Mouse (Mus musculus): Measurements from ENCODE around the gene Tbc1d22a. TPM values are rescaled to one million over a fixed set of nuclear protein-coding genes. Genes with fewer than 3 reads are reported as not detected.

The Tbc1d22a gene
- polyA plus RNA-seq, 1 experiment from 2014 or later: 12.5 TPM

- no peak overlapping the region for H3K4me2 ChIP-seq (ENCODE audit: low read depth, low read length)
- H3K9me3 ChIP-seq (ENCODE audit: control insufficient read depth, low read length): no peaks in the 10 kb centered on the region
- H3K4me1 ChIP-seq (ENCODE audit: control insufficient read depth, insufficient read depth, low read length): peaks cover 4% of the 10 kb centered on the region; the same call in 1 of the 2 replicates
- H3K4me3 ChIP-seq (ENCODE audit: low read length): no peak overlapping the region
- peak; percentile 70 for ATAC-seq
- H3K27ac ChIP-seq (ENCODE audit: low read length): no peak overlapping the region
- no peak overlapping the region for H3K9ac ChIP-seq (ENCODE audit: low read depth, low read length)
- 78% methylated on average over 15 of the region's 15 CpGs for WGBS
- no peaks in the 10 kb centered on the region for H3K27me3 ChIP-seq (replicated peaks; ENCODE audit: control insufficient read depth, insufficient read depth, low read length)
- H3K36me3 ChIP-seq (ENCODE audit: control insufficient read depth, insufficient read depth, low read length): no peaks in the 10 kb centered on the region
Measured at GRCm38 (mm10) chr15:86439015-86439796, 224.9 kb downstream of the Tbc1d22a start.

DNA sequence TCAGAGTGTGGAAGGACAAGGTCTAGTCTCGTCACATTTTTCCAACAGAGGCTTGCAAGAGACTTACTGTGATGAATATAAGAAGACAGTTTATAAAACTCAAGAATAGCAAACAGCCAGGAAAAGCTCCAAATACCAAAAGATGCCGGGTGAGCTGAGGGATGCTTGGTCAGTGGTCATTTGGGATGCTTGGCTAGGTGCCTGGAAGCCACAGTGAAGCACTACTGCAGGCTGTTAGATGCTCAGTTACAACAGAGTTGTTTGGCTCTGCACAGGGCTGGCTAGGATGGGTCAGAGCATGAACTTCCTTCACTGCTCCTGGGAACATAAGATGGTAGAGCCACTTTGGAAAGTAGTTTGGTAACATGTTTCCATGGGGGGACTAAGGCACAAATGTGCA lies 230.0 kb downstream of the Tbc1d22a start:
- Histone ChIP-seq H3K4me1 (ENCODE audit: control insufficient read depth, insufficient read depth, low read length) (peaks cover 1% of the 10 kb centered on the region; the same call in 1 of the 2 replicates), H3K36me3 (ENCODE audit: control insufficient read depth, insufficient read depth, low read length) (no peaks in the 10 kb centered on the region), H3K9me3 (ENCODE audit: control insufficient read depth, low read length) (no peaks in the 10 kb centered on the region), H3K27ac (ENCODE audit: low read length) (no peak overlapping the region), H3K9ac (ENCODE audit: low read depth, low read length) (no peak overlapping the region), H3K4me3 (ENCODE audit: low read length) (no peak overlapping the region), H3K4me2 (ENCODE audit: low read depth, low read length) (no peak overlapping the region), H3K27me3 (replicated peaks; ENCODE audit: control insufficient read depth, insufficient read depth, low read length) (no peaks in the 10 kb centered on the region)
- 81% methylated on average over 2 of the region's 2 CpGs for WGBS
- ATAC-seq: no peak

GRCm38 (mm10) chr15:86446064-86446463 lies 231.8 kb downstream of the Tbc1d22a start:
- Histone ChIP-seq H3K27me3 (replicated peaks; ENCODE audit: control insufficient read depth, insufficient read depth, low read length) (no peaks in the 10 kb centered on the region), H3K9ac (ENCODE audit: low read depth, low read length) (no peak overlapping the region), H3K36me3 (ENCODE audit: control insufficient read depth, insufficient read depth, low read length) (no peaks in the 10 kb centered on the region), H3K4me2 (ENCODE audit: low read depth, low read length) (no peak overlapping the region), H3K9me3 (ENCODE audit: control insufficient read depth, low read length) (no peaks in the 10 kb centered on the region), H3K27ac (ENCODE audit: low read length) (no peak overlapping the region), H3K4me3 (ENCODE audit: low read length) (no peak overlapping the region), H3K4me1 (ENCODE audit: control insufficient read depth, insufficient read depth, low read length) (no peaks in the 10 kb centered on the region)
- no peak for ATAC-seq

DNA sequence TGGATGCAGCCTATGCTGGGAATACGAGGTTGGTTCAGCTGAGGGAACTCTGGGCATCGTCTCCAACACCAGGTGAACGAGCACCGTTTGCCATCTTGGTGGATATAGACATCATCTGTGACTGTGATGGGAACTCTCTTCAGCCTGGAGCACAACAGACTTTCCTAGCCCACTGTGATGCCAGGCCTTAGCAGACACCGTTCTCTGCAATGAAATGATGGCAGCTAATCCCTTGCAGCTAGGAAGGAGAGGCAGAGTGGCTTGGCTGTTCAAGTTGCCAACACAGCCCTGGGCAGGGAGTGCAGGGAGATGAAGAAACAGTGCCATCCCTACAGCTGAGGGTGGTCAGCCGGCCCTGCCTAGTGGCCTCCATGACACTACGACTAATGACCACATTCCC lies 233.0 kb downstream of the Tbc1d22a start:
- H3K4me1 ChIP-seq (ENCODE audit: control insufficient read depth, insufficient read depth, low read length): no peaks in the 10 kb centered on the region
- no peak overlapping the region for H3K4me2 ChIP-seq (ENCODE audit: low read depth, low read length)
- H3K9ac ChIP-seq (ENCODE audit: low read depth, low read length): no peak overlapping the region
- H3K27me3 ChIP-seq (replicated peaks; ENCODE audit: control insufficient read depth, insufficient read depth, low read length): no peaks in the 10 kb centered on the region
- H3K9me3 ChIP-seq (ENCODE audit: control insufficient read depth, low read length): no peaks in the 10 kb centered on the region
- 90% methylated on average over 7 of the region's 7 CpGs for WGBS
- H3K36me3 ChIP-seq (ENCODE audit: control insufficient read depth, insufficient read depth, low read length): no peaks in the 10 kb centered on the region
- H3K4me3 ChIP-seq (ENCODE audit: low read length): no peak overlapping the region
- H3K27ac ChIP-seq (ENCODE audit: low read length): no peak overlapping the region
- ATAC-seq: no peak

DNA sequence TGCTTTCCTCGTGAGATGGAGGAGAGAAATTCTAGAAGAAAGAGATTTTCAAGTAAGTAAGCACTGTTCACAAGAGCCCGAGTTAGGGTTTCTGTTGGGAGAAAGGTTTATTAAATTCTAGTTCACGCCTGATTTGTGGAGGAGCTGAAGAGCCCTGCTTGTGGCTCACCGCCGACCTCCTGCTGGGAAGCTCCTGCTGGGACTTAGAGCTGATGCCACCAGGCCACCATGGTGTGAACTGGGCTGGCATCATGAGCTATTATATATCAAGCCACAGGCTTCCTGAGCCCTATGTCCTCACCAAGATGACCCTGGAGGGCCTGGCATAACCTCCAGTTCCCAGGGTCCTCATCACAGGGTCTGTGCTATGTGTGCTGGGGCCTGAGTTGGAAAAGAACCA lies 235.0 kb downstream of the Tbc1d22a start:
- Histone ChIP-seq H3K4me3 (ENCODE audit: low read length) (no peak overlapping the region), H3K27ac (ENCODE audit: low read length) (no peak overlapping the region), H3K9me3 (ENCODE audit: control insufficient read depth, low read length) (no peaks in the 10 kb centered on the region), H3K4me2 (ENCODE audit: low read depth, low read length) (no peak overlapping the region), H3K27me3 (replicated peaks; ENCODE audit: control insufficient read depth, insufficient read depth, low read length) (no peaks in the 10 kb centered on the region), H3K9ac (ENCODE audit: low read depth, low read length) (no peak overlapping the region), H3K4me1 (ENCODE audit: control insufficient read depth, insufficient read depth, low read length) (no peaks in the 10 kb centered on the region), H3K36me3 (ENCODE audit: control insufficient read depth, insufficient read depth, low read length) (no peaks in the 10 kb centered on the region)
- 88% methylated on average over 5 of the region's 5 CpGs for WGBS
- no peak for ATAC-seq

DNA sequence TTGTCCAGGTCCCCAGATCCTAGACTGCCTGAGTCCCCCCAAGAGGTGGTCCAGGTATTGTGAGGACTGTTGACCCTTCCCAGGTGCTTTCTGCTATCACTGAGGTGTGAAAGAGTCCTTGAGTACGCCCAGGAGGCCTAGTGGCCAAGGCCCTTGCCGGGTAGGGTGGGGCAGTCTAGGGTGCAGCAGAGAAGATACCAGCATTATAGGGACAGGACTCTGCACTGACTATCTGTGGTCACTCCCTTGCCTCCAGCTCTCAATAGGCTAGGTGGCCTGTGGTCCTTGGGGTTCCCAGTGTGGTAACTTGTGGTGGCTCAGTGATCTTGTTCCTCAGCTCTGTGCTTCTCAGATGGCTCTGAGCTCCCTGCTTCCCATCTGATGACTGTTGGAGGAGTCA lies 235.5 kb downstream of the Tbc1d22a start:
- Histone ChIP-seq H3K4me1 (ENCODE audit: control insufficient read depth, insufficient read depth, low read length) (no peaks in the 10 kb centered on the region), H3K4me2 (ENCODE audit: low read depth, low read length) (no peak overlapping the region), H3K27ac (ENCODE audit: low read length) (no peak overlapping the region), H3K9ac (ENCODE audit: low read depth, low read length) (no peak overlapping the region), H3K4me3 (ENCODE audit: low read length) (no peak overlapping the region), H3K27me3 (replicated peaks; ENCODE audit: control insufficient read depth, insufficient read depth, low read length) (no peaks in the 10 kb centered on the region), H3K36me3 (ENCODE audit: control insufficient read depth, insufficient read depth, low read length) (no peaks in the 10 kb centered on the region), H3K9me3 (ENCODE audit: control insufficient read depth, low read length) (no peaks in the 10 kb centered on the region)
- no peak; the same call in 1 of the 2 replicates for ATAC-seq
- 83% methylated on average over 2 of the region's 2 CpGs for WGBS

- 82% methylated on average over 3 of the region's 3 CpGs for WGBS
- no peak overlapping the region for H3K4me2 ChIP-seq (ENCODE audit: low read depth, low read length)
- no peak overlapping the region for H3K27ac ChIP-seq (ENCODE audit: low read length)
- no peak overlapping the region for H3K9ac ChIP-seq (ENCODE audit: low read depth, low read length)
- no peaks in the 10 kb centered on the region for H3K27me3 ChIP-seq (replicated peaks; ENCODE audit: control insufficient read depth, insufficient read depth, low read length)
- no peaks in the 10 kb centered on the region for H3K4me1 ChIP-seq (ENCODE audit: control insufficient read depth, insufficient read depth, low read length)
- H3K36me3 ChIP-seq (ENCODE audit: control insufficient read depth, insufficient read depth, low read length): no peaks in the 10 kb centered on the region
- no peak for ATAC-seq
- no peaks in the 10 kb centered on the region for H3K9me3 ChIP-seq (ENCODE audit: control insufficient read depth, low read length)
- no peak overlapping the region for H3K4me3 ChIP-seq (ENCODE audit: low read length)
Measured at GRCm38 (mm10) chr15:86459413-86459812, 245.2 kb downstream of the Tbc1d22a start.

DNA sequence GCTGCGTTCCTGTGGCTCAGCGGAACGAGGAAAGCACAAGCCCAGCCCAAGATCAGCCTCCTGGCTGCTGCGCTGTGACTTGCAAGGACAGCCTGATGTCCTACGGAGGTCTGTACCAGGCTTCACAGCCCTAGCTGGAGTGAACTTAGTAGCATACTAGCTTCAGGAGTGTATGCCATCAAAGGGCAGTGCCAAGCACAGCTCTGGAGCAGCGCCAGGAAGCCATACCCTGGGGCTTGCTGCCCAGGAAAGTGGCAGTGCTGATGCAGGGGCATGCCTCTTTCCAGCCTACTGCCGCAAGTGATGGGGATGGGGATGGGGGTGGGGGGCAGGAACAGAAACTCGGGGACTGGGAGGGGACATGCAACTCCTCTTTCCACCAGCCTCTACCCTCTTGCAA lies 248.4 kb downstream of the Tbc1d22a start:
- ATAC-seq: no peak
- Histone ChIP-seq H3K27ac (ENCODE audit: low read length) (no peak overlapping the region), H3K9me3 (ENCODE audit: control insufficient read depth, low read length) (no peaks in the 10 kb centered on the region), H3K9ac (ENCODE audit: low read depth, low read length) (no peak overlapping the region), H3K36me3 (ENCODE audit: control insufficient read depth, insufficient read depth, low read length) (no peaks in the 10 kb centered on the region), H3K4me3 (ENCODE audit: low read length) (no peak overlapping the region), H3K27me3 (replicated peaks; ENCODE audit: control insufficient read depth, insufficient read depth, low read length) (no peaks in the 10 kb centered on the region), H3K4me2 (ENCODE audit: low read depth, low read length) (no peak overlapping the region), H3K4me1 (ENCODE audit: control insufficient read depth, insufficient read depth, low read length) (no peaks in the 10 kb centered on the region)
- WGBS: 81% methylated on average over 8 of the region's 8 CpGs

- no peaks in the 10 kb centered on the region; the same call in 1 of the 2 replicates for H3K36me3 ChIP-seq (ENCODE audit: control insufficient read depth, insufficient read depth, low read length)
- H3K9ac ChIP-seq (ENCODE audit: low read depth, low read length): no peak overlapping the region
- no peak overlapping the region for H3K4me2 ChIP-seq (ENCODE audit: low read depth, low read length)
- H3K4me3 ChIP-seq (ENCODE audit: low read length): no peak overlapping the region
- H3K9me3 ChIP-seq (ENCODE audit: control insufficient read depth, low read length): 0 out of 2 replicates have a peak, but pooled peaks cover 4% of the 10 kb centered on the region
- H3K27me3 ChIP-seq (replicated peaks; ENCODE audit: control insufficient read depth, insufficient read depth, low read length): no peaks in the 10 kb centered on the region
- H3K27ac ChIP-seq (ENCODE audit: low read length): no peak overlapping the region
- peak; percentile 78 for ATAC-seq
- no peaks in the 10 kb centered on the region for H3K4me1 ChIP-seq (ENCODE audit: control insufficient read depth, insufficient read depth, low read length)
Measured at GRCm38 (mm10) chr15:86468082-86468481, 253.8 kb downstream of the Tbc1d22a start.

DNA sequence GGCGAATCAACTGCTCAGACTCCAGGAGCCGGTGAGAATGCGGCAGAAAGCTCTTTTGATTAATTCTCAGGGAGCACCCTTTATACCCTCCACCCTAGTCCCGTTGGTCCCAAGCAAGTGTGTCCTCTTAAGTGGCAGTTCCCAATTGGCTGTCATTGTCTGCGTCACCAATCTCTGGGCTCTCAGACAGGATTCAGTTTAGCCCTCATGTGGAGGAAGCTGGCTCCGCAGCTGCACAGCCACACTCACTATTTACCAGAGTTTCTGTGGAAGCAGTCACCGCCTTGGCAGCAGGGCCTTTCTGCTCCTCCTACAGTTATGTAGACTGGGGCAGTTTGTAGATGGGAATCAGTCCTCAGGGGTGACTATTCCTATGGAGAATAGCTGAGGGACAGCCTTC lies 256.9 kb downstream of the Tbc1d22a start:
- Histone ChIP-seq H3K4me3 (ENCODE audit: low read length) (no peak overlapping the region), H3K27ac (ENCODE audit: low read length) (no peak overlapping the region), H3K9me3 (ENCODE audit: control insufficient read depth, low read length) (0 out of 2 replicates have a peak, but pooled peaks cover 4% of the 10 kb centered on the region), H3K27me3 (replicated peaks; ENCODE audit: control insufficient read depth, insufficient read depth, low read length) (no peaks in the 10 kb centered on the region), H3K4me2 (ENCODE audit: low read depth, low read length) (no peak overlapping the region), H3K4me1 (ENCODE audit: control insufficient read depth, insufficient read depth, low read length) (no peaks in the 10 kb centered on the region), H3K9ac (ENCODE audit: low read depth, low read length) (no peak overlapping the region), H3K36me3 (ENCODE audit: control insufficient read depth, insufficient read depth, low read length) (no peaks in the 10 kb centered on the region; the same call in 1 of the 2 replicates)
- ATAC-seq: no peak
- 78% methylated on average over 7 of the region's 7 CpGs for WGBS
